Mouse (Mus musculus): ENCODE data around the gene Myoz2. TPM values are rescaled to one million over a fixed set of nuclear protein-coding genes. Genes with fewer than 3 reads are reported as not detected.

Gene Myoz2
- total RNA-seq (2023) = not detected

DNA sequence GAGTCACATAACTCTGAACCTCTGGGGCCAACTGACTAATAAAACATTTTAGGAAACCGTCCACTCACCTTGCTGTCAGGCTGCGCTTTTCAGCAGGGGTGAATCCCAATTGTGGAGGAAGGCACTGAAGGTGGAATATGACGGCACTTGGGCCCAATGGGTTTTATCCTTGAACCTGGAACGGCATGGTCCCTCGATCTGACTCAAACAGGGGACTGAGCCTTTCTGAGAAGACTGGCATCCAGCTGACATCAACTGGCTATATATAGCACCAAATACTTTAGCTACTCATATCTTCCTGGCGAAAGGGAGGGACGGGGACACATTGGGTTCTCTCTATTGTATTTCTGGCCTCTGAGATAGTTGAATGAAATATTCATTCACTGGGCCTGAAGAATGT is at the start of gene Myoz2:
Gene Myoz2 (minus strand): TSS at position 264 of the 400 bp plus-strand sequence.

GRCm38 (mm10) chr3:122984249-122985182 is 50.3 kb downstream of the Myoz2 start, which contains the start of gene Usp53:
Usp53 (minus strand) TSS chr3:122984510.

Other genes with a start within 250 kb of the Myoz2 start
- gene Fabp2, start 139.9 kb downstream of the Myoz2 start, total RNA-seq (2023) = not detected
- not detected for gene Gm10959, start 115.7 kb downstream of the Myoz2 start, total RNA-seq (2023)
- 10 to 100 TPM; 21.7 to 27.0 TPM for gene 1810037I17Rik, start 110.8 kb downstream of the Myoz2 start, total RNA-seq (2023)
- gene Usp53, start 50.5 kb downstream of the Myoz2 start, total RNA-seq (2023) = 1 to 10 TPM; 5.3 to 5.9 TPM
- under 1 TPM; 0.43 to 0.47 TPM for gene Synpo2, start 201.1 kb upstream of the Myoz2 start, total RNA-seq (2023)
- 10 to 100 TPM; 41.1 to 42.6 TPM for gene Sec24d, start 232.4 kb upstream of the Myoz2 start, total RNA-seq (2023)

Data from monocyte, adult 59 days (primary cell).